Comparison of ENCODE assay signal across 10 mouse cellular contexts in the genomic region with DNA sequence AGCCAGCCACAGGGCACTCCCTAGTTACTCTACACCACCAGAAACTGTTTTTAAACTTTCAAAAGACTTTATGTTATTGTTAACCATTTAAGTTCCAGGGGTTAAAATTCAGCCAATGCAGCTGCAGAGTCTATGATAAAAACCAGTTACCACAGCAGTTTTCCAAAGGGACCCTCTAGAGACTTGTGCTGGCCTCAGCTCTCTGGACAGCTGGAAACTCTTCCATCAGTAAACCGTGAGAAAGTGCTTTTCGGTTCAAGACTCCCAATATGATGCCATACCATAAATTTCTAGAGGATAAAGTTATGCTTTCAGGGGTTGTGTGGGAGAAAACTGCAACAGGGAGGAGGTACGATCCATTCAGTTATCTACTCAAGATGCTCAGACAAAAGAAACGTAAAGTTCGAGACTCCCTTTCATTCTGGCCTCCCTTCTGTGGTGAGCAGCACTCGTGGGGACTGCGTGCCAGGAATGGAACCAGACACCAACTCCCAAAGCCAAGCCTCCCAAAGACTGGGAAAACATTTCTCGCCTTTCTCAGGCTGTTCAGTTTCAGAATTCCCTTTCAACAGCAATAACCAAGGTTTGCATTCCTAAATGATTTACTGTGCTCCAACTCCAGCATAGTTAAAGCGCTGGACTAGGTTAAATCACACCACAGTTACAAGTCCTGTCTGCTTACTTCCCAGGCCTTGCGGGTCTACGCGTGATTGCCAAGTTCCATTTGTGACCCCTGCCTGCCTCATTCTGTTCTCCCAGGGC. TPM values are rescaled to one million over a fixed set of nuclear protein-coding genes. Genes with fewer than 3 reads are reported as not detected.
DNase-seq lines count a peak whose midpoint lies in the region; ATAC-seq and TF ChIP-seq lines count a peak whose summit lies in the region.
"Had no signal": no experiment of that assay in that cellular context is flagged by ENCODE, and none has a peak within 500 bp of the region (broad histone marks: within the 10 kb centered on the region; RNA-seq: fewer than 3 reads in every experiment).

No protein-coding gene starts in this region.

- no peaks in the 10 kb centered on the region for H3K27me3 ChIP-seq in kidney, postnatal 0 days (ENCODE audit: insufficient read depth, low read length)
- H3K27me3 ChIP-seq in embryonic facial prominence, embryonic 13.5 days: no peaks in the 10 kb centered on the region
- H3K27me3 ChIP-seq in limb, embryonic 12.5 days: no peaks in the 10 kb centered on the region

- intact Hi-C loops in left cerebral cortex, postnatal 10 days (cut with DNase I): no loop called here

- no peaks in the 10 kb centered on the region for H3K9me3 ChIP-seq in kidney, postnatal 0 days (replicated peaks; ENCODE audit: low read length)
- no peaks in the 10 kb centered on the region for H3K9me3 ChIP-seq in embryonic facial prominence, embryonic 13.5 days
- no peaks in the 10 kb centered on the region for H3K9me3 ChIP-seq in limb, embryonic 12.5 days

- H3K4me1 ChIP-seq in kidney, postnatal 0 days (replicated peaks; ENCODE audit: insufficient read depth, low read length): 0 out of 2 replicates have a peak, but pooled peaks cover 2% of the 10 kb centered on the region
- peaks cover 21% of the 10 kb centered on the region for H3K4me1 ChIP-seq in embryonic facial prominence, embryonic 13.5 days
- peaks cover 24% of the 10 kb centered on the region for H3K4me1 ChIP-seq in limb, embryonic 12.5 days (replicated peaks)

- DNase-seq in kidney, postnatal 0 days (ENCODE audit: low spot score): peak; percentile 87
- DNase-seq in kidney, adult 9 months: no peak
- DNase-seq in heart, adult 9 months (ENCODE audit: low spot score in 2 of 2): peak; percentile 75 to 79
- no peak for DNase-seq in adrenal gland, adult 8-10 months
- no peak for DNase-seq in left cerebral cortex, postnatal 10 days (ENCODE audit: extremely low spot score in 1 of 2, low spot score in 2 of 2)
- DNase-seq: cerebellum, adult 9-10 months; midbrain, embryonic 14.5 days had no signal

- 31% methylated on average over 12 of the region's 12 CpGs for WGBS in kidney, postnatal 0 days
- WGBS in embryonic facial prominence, embryonic 13.5 days: 44% methylated on average over 12 of the region's 12 CpGs
- 49% methylated on average over 12 of the region's 12 CpGs for whole genome bisulfite sequencing in limb, embryonic 12.5 days

- H3K27ac ChIP-seq in kidney, postnatal 0 days: peak overlapping the region; percentile 14; the same call in 1 of the 2 replicates
- H3K27ac ChIP-seq in embryonic facial prominence, embryonic 13.5 days: peak overlapping the region; percentile 84
- peak overlapping the region; percentile 79 for H3K27ac ChIP-seq in limb, embryonic 12.5 days

- TF ChIP-seq CTCF in kidney, postnatal 0 days (IDR thresholded peaks at IDR 0.05; ENCODE audit: low read depth): no peak

- no peak overlapping the region for H3K4me2 ChIP-seq in kidney, postnatal 0 days (ENCODE audit: low read length)
- H3K4me2 ChIP-seq in embryonic facial prominence, embryonic 13.5 days: no peak overlapping the region
- no peak overlapping the region; the same call in 1 of the 2 replicates for H3K4me2 ChIP-seq in limb, embryonic 12.5 days

- 0 out of 2 replicates have a peak, but pooled peaks cover 5% of the 10 kb centered on the region for H3K36me3 ChIP-seq in kidney, postnatal 0 days (ENCODE audit: insufficient read depth, low read length)
- H3K36me3 ChIP-seq in embryonic facial prominence, embryonic 13.5 days: peaks cover 26% of the 10 kb centered on the region
- peaks cover 23% of the 10 kb centered on the region for H3K36me3 ChIP-seq in limb, embryonic 12.5 days

- no peak overlapping the region for H3K4me3 ChIP-seq in kidney, postnatal 0 days (replicated peaks; ENCODE audit: low read depth, low read length)
- no peak overlapping the region for H3K4me3 ChIP-seq in embryonic facial prominence, embryonic 13.5 days
- H3K4me3 ChIP-seq in limb, embryonic 12.5 days (replicated peaks): no peak overlapping the region

- no peak overlapping the region for H3K9ac ChIP-seq in kidney, postnatal 0 days (ENCODE audit: low read depth, low read length)
- H3K9ac ChIP-seq in embryonic facial prominence, embryonic 13.5 days: no peak overlapping the region
- no peak overlapping the region for H3K9ac ChIP-seq in limb, embryonic 12.5 days (replicated peaks)

- ATAC-seq in kidney, postnatal 0 days (replicated peaks; ENCODE audit: low FRiP score, low read depth): peak; percentile 49; the same call in 1 of the 2 replicates
- 0 out of 2 replicates have a peak, but pooled peaks have one; percentile 37 for ATAC-seq in embryonic facial prominence, embryonic 13.5 days (ENCODE audit: insufficient number of reproducible peaks, insufficient read depth, low FRiP score, low TSS enrichment, low read depth)
- no peak for ATAC-seq in limb, embryonic 12.5 days (ENCODE audit: insufficient number of reproducible peaks, insufficient read depth, low FRiP score, low TSS enrichment, low read depth)
- no peak for ATAC-seq in megakaryocyte-erythroid progenitor cell, adult 5-6 weeks (replicated peaks; ENCODE audit: low FRiP score, low TSS enrichment, poor library complexity, severe bottlenecking)

RNA-seq across cellular contexts. Expression of a gene that starts 31.1 kb away (rescaled TPM):
- 24.3 and 28.2 TPM in 2 replicates for polyA plus RNA-seq in kidney, postnatal 0 days (2015; fragmentation: Nextera tagmentation; extraction: Ambion mirVana)
- 38.4 and 40.8 TPM in 2 replicates for polyA plus RNA-seq in embryonic facial prominence, embryonic 13.5 days (2015; fragmentation: Nextera tagmentation; extraction: Ambion mirVana)
- polyA plus RNA-seq in limb, embryonic 12.5 days (2016; fragmentation: Nextera tagmentation; extraction: Ambion mirVana): 42.7 and 44.6 TPM in 2 replicates
- 10 to 100 TPM; 50.7 to 54.5 (median 51.7) TPM for total RNA-seq in adrenal gland, adult 8-10 months (2022)
- total RNA-seq in megakaryocyte-erythroid progenitor cell, adult 5-6 weeks (2014; fragmentation: Nextera tagmentation): 41.5 and 49.5 TPM in 2 replicates
- 78.4 and 88.4 TPM in 2 replicates for total RNA-seq in megakaryocyte-erythroid progenitor cell, adult 5-6 weeks (2017)
- 10 to 100 TPM; 35.9 to 37.5 TPM for total RNA-seq in left cerebral cortex, postnatal 10 days (2021)

Comparison
In these comparisons a context has a peak if more than half of its experiments do, and no peak if none do; other contexts are left out.
1. DNase-seq: peak in kidney, postnatal 0 days (single experiment) and heart, adult 9 months (2 of 2); none in kidney, adult 9 months (single experiment), adrenal gland, adult 8-10 months (single experiment) and left cerebral cortex, postnatal 10 days (0 of 2).
2. ATAC-seq: peak in kidney, postnatal 0 days (single experiment) and embryonic facial prominence, embryonic 13.5 days (single experiment); none in limb, embryonic 12.5 days (single experiment) and megakaryocyte-erythroid progenitor cell, adult 5-6 weeks (single experiment).
3. H3K27ac ChIP-seq: peak in every context shown above with its lines; median percentile 84 in embryonic facial prominence, embryonic 13.5 days; 79 in limb, embryonic 12.5 days; 14 in kidney, postnatal 0 days.